Mouse (Mus musculus): ENCODE measurements around the gene Tnc.

The Tnc gene

GRCm38 (mm10) chr4:64046831-64047493 is at the start of gene Tnc:
Gene Tnc (minus strand): TSS chr4:64047015.
- peak; percentile 83 to 92 for DNase-seq

GRCm38 (mm10) chr4:64094221-64094620 is 47.4 kb upstream of the Tnc start:
- DNase-seq, result no peak

- DNase-seq, result no peak
These were observed 46.0 kb upstream of the Tnc start for GRCm38 (mm10) chr4:64092857-64093256.

- DNase-seq, result no peak
These were observed 42.6 kb upstream of the Tnc start for GRCm38 (mm10) chr4:64089378-64089777.

GRCm38 (mm10) chr4:64087675-64088074 is 40.9 kb upstream of the Tnc start:
- no peak for DNase-seq

- DNase-seq, result no peak
These were observed 39.3 kb upstream of the Tnc start for GRCm38 (mm10) chr4:64085993-64086567.

- no peak for DNase-seq
These were observed 37.0 kb upstream of the Tnc start for GRCm38 (mm10) chr4:64083858-64084257.

GRCm38 (mm10) chr4:64078029-64078619 is 31.3 kb upstream of the Tnc start:
- DNase-seq, result peak; percentile 44 to 67

GRCm38 (mm10) chr4:64076349-64077025 is 29.7 kb upstream of the Tnc start:
- DNase-seq, result peak; percentile 30 to 46

GRCm38 (mm10) chr4:64074725-64075124 is 27.9 kb upstream of the Tnc start:
- no peak for DNase-seq

- DNase-seq, result no peak
These were observed 20.6 kb upstream of the Tnc start for GRCm38 (mm10) chr4:64067394-64067793.

- no peak for DNase-seq
These were observed 18.5 kb upstream of the Tnc start for GRCm38 (mm10) chr4:64065266-64065665.

- no peak for DNase-seq
These were observed 12.0 kb upstream of the Tnc start for GRCm38 (mm10) chr4:64058856-64059231.

- no peak for DNase-seq
These were observed 11.4 kb upstream of the Tnc start for GRCm38 (mm10) chr4:64058048-64058855.

- no peak for DNase-seq
These were observed 1.4 kb upstream of the Tnc start for GRCm38 (mm10) chr4:64048177-64048576.

GRCm38 (mm10) chr4:64043893-64044292 is 2.9 kb downstream of the Tnc start:
- DNase-seq, result no peak

GRCm38 (mm10) chr4:64043371-64043770 is 3.4 kb downstream of the Tnc start:
- peak in 1 of 2 experiments; percentile 24 for DNase-seq

- DNase-seq, result no peak
These were observed 7.7 kb downstream of the Tnc start for GRCm38 (mm10) chr4:64039091-64039490.

- DNase-seq, result no peak
These were observed 9.3 kb downstream of the Tnc start for GRCm38 (mm10) chr4:64037513-64037912.

- DNase-seq, result no peak
These were observed 12.1 kb downstream of the Tnc start for GRCm38 (mm10) chr4:64034724-64035123.

GRCm38 (mm10) chr4:64033191-64033590 is 13.6 kb downstream of the Tnc start:
- no peak for DNase-seq

- DNase-seq, result no peak
These were observed 17.3 kb downstream of the Tnc start for GRCm38 (mm10) chr4:64029486-64029885.

- peak in 1 of 2 experiments; percentile 41 for DNase-seq
These were observed 21.2 kb downstream of the Tnc start for GRCm38 (mm10) chr4:64025591-64025990.

All from lung, postnatal 4 days (tissue).